Mouse (Mus musculus) MEL (cell line): Measurements from ENCODE around the gene Cfl2. TPM values are rescaled to one million over a fixed set of nuclear protein-coding genes. Genes with fewer than 3 reads are reported as not detected.
A peak's percentile ranks its signal among the peaks of the same experiment; 100 is the strongest.

Experiments used
- DNase-seq: peaks from one replicate; pipeline ENCODE4 v3.0.0; 2011; ENCODE audit warnings: low read depth, low spot score
- H3K27ac ChIP-seq: 2 replicates; pipeline ENCODE4 v1.5.1; 2012; ENCODE audit warnings: low read depth, mild to moderate bottlenecking, control low read depth, low read length, moderate library complexity; ENCODE audit not compliant: control insufficient read depth
- H3K27me3 ChIP-seq, 2 experiments: fragments of 150-350 bp in 1 of 2; sonication (generic) in 1 of 2; 2 replicates each; pipeline ENCODE4 v1.6.1; 2012; ENCODE audit warnings: low read length in 2 of 2, mild to moderate bottlenecking in 2 of 2, improper control_type of control experiment in 1 of 2, moderate library complexity in 1 of 2; ENCODE audit not compliant: insufficient read depth in 2 of 2, control insufficient read depth in 1 of 2
- H3K36me3 ChIP-seq, 2 experiments: 2 replicates each; pipeline ENCODE4 v1.6.1; 2012 to 2014; ENCODE audit warnings: low read length in 2 of 2, improper control_type of control experiment in 1 of 2, inconsistent platforms in 1 of 2, mild to moderate bottlenecking in 1 of 2; ENCODE audit not compliant: insufficient read depth in 2 of 2, control insufficient read depth in 1 of 2
- H3K4me1 ChIP-seq, 2 experiments: fragments of 150-350 bp in 1 of 2; sonication (generic) in 1 of 2; 2 replicates each; pipeline ENCODE4 v1.6.1; 2012; ENCODE audit warnings: low read length in 2 of 2, improper control_type of control experiment in 1 of 2, mild to moderate bottlenecking in 1 of 2; ENCODE audit not compliant: insufficient read depth in 2 of 2, control insufficient read depth in 1 of 2
- H3K4me3 ChIP-seq, 2 experiments: fragments of 150-350 bp in 1 of 2; sonication (generic) in 1 of 2; 2 replicates each; pipeline ENCODE4 v1.5.1; 2012; ENCODE audit warnings: low read depth in 2 of 2, low read length in 2 of 2, mild to moderate bottlenecking in 2 of 2, moderate library complexity in 2 of 2, control low read depth in 1 of 2, improper control_type of control experiment in 1 of 2; ENCODE audit not compliant: control insufficient read depth in 1 of 2, insufficient read depth in 1 of 2
- H3K79me2 ChIP-seq: 2 replicates; pipeline ENCODE4 v1.6.1; 2012; ENCODE audit warnings: mild to moderate bottlenecking, low read length, moderate library complexity; ENCODE audit not compliant: control insufficient read depth, poor library complexity, insufficient read depth
- H3K9ac ChIP-seq: 2 replicates; pipeline ENCODE4 v1.6.1; 2012; ENCODE audit warnings: low read depth, mild to moderate bottlenecking, control low read depth, low read length, moderate library complexity; ENCODE audit not compliant: control insufficient read depth, poor library complexity, severe bottlenecking
- H3K9me3 ChIP-seq: fragments of 150-350 bp; sonication (generic); replicated peaks from 2 replicates; pipeline ENCODE4 v1.6.1; 2012; ENCODE audit warnings: mild to moderate bottlenecking, low read length, improper control_type of control experiment, moderate library complexity; ENCODE audit not compliant: insufficient read depth
- BHLHE40 ChIP-seq: IDR thresholded peaks from 2 replicates; pipeline ENCODE4 v1.6.1; 2012; ENCODE audit warnings: low read depth, mild to moderate bottlenecking, inconsistent platforms, low read length, improper control_type of control experiment, borderline replicate concordance
- CHD1 ChIP-seq: IDR thresholded peaks from 2 replicates; pipeline ENCODE4 v1.6.1; 2012; ENCODE audit warnings: low read depth, mild to moderate bottlenecking, inconsistent platforms, low read length, improper control_type of control experiment
- CHD2 ChIP-seq: IDR thresholded peaks from 2 replicates; pipeline ENCODE4 v1.6.1; 2011; ENCODE audit warnings: low read length, improper control_type of control experiment
- CTCF ChIP-seq, 3 experiments: IDR thresholded peaks in 2 of 3; conservative IDR thresholded peaks in 1 of 3; 2 replicates each; pipeline ENCODE4 v1.5.1; 2011 to 2012; ENCODE audit warnings: low read length in 3 of 3, low read depth in 2 of 3, mild to moderate bottlenecking in 2 of 3, improper control_type of control experiment in 1 of 3, inconsistent platforms in 1 of 3, mixed read lengths in 1 of 3, moderate library complexity in 1 of 3; ENCODE audit not compliant: control insufficient read depth in 1 of 3, insufficient read depth in 1 of 3, poor library complexity in 1 of 3, severe bottlenecking in 1 of 3
- E2F4 ChIP-seq: IDR thresholded peaks from 2 replicates; pipeline ENCODE4 v1.6.1; 2011; ENCODE audit warnings: low read depth, low read length, improper control_type of control experiment, borderline replicate concordance
- ELF1 ChIP-seq: IDR thresholded peaks from 2 replicates; pipeline ENCODE4 v1.6.1; 2014; ENCODE audit warnings: low read depth, mild to moderate bottlenecking, inconsistent platforms, low read length, improper control_type of control experiment, moderate library complexity
- EP300 ChIP-seq, 2 experiments: IDR thresholded peaks; 2 replicates each; pipeline ENCODE4 v1.6.1; 2011; ENCODE audit warnings: improper control_type of control experiment in 2 of 2, low read length in 2 of 2, low read depth in 1 of 2, mild to moderate bottlenecking in 1 of 2
- GABPA ChIP-seq: IDR thresholded peaks from 2 replicates; pipeline ENCODE4 v1.6.1; 2012; ENCODE audit warnings: low read depth, mild to moderate bottlenecking, inconsistent platforms, low read length, improper control_type of control experiment, moderate library complexity
- GATA1 ChIP-seq: IDR thresholded peaks from 2 replicates; pipeline ENCODE4 v1.6.1; 2011; ENCODE audit warnings: low read depth, low read length, improper control_type of control experiment
- HCFC1 ChIP-seq: IDR thresholded peaks from 2 replicates; pipeline ENCODE4 v1.6.1; 2012; ENCODE audit warnings: low read depth, mild to moderate bottlenecking, inconsistent platforms, low read length, improper control_type of control experiment, moderate library complexity
- JUND ChIP-seq: IDR thresholded peaks from 2 replicates; pipeline ENCODE4 v1.6.1; 2011; ENCODE audit warnings: low read depth, mild to moderate bottlenecking, improper control_type of control experiment, low read length
- KAT2A ChIP-seq: conservative IDR thresholded peaks from 2 replicates; pipeline ENCODE4 v1.6.1; 2012; ENCODE audit warnings: low read depth, low read length, improper control_type of control experiment, inconsistent platforms
- MAFK ChIP-seq: IDR thresholded peaks from 2 replicates; pipeline ENCODE4 v1.6.1; 2011; ENCODE audit warnings: low read depth, mild to moderate bottlenecking, low read length, improper control_type of control experiment, borderline replicate concordance
- MAX ChIP-seq: IDR thresholded peaks from 2 replicates; pipeline ENCODE4 v1.6.1; 2011; ENCODE audit warnings: low read length, improper control_type of control experiment
- MAZ ChIP-seq: IDR thresholded peaks from 2 replicates; pipeline ENCODE4 v1.6.1; 2012; ENCODE audit warnings: low read depth, mild to moderate bottlenecking, inconsistent platforms, low read length, improper control_type of control experiment
- MEF2A ChIP-seq: IDR thresholded peaks from 2 replicates; pipeline ENCODE4 v1.6.1; 2014; ENCODE audit warnings: low read depth, mild to moderate bottlenecking, inconsistent platforms, low read length, improper control_type of control experiment; ENCODE audit not compliant: poor library complexity, insufficient replicate concordance, severe bottlenecking; ENCODE audit errors: extremely low read depth
- MYC ChIP-seq: IDR thresholded peaks from 2 replicates; pipeline ENCODE4 v1.6.1; 2011; ENCODE audit warnings: low read depth, mild to moderate bottlenecking, low read length, improper control_type of control experiment, moderate library complexity
- POLR2A ChIP-seq, 2 experiments: IDR thresholded peaks; 2 replicates each; pipeline ENCODE4 v1.6.1; 2011 to 2012; ENCODE audit warnings: low read length in 2 of 2, mild to moderate bottlenecking in 2 of 2, control low read depth in 1 of 2, improper control_type of control experiment in 1 of 2, low read depth in 1 of 2, moderate library complexity in 1 of 2; ENCODE audit not compliant: control insufficient read depth in 1 of 2, insufficient read depth in 1 of 2, poor library complexity in 1 of 2
- POLR2AphosphoS2 ChIP-seq: IDR thresholded peaks from 2 replicates; pipeline ENCODE4 v1.6.1; 2011; ENCODE audit warnings: low read length, improper control_type of control experiment
- POLR2AphosphoS5 ChIP-seq: IDR thresholded peaks from 2 replicates; pipeline ENCODE4 v1.6.1; 2012; ENCODE audit warnings: low read depth, borderline replicate concordance, mild to moderate bottlenecking, inconsistent platforms, low read length, moderate library complexity, mixed read lengths
- RAD21 ChIP-seq: IDR thresholded peaks from 2 replicates; pipeline ENCODE4 v1.6.1; 2011; ENCODE audit warnings: mild to moderate bottlenecking, low read depth, low read length, improper control_type of control experiment
- SIN3A ChIP-seq: IDR thresholded peaks from 2 replicates; pipeline ENCODE4 v1.6.1; 2012; ENCODE audit warnings: low read length, improper control_type of control experiment, inconsistent platforms
- TAL1 ChIP-seq: IDR thresholded peaks from 2 replicates; pipeline ENCODE4 v1.6.1; 2012; ENCODE audit warnings: mild to moderate bottlenecking, inconsistent platforms, low read length, moderate library complexity, mixed read lengths
- TBP ChIP-seq: IDR thresholded peaks from 2 replicates; pipeline ENCODE4 v1.8.0; 2011; ENCODE audit warnings: low read depth, low read length, improper control_type of control experiment
- TCF12 ChIP-seq: IDR thresholded peaks from 2 replicates; pipeline ENCODE4 v1.6.1; 2014; ENCODE audit warnings: low read depth, mild to moderate bottlenecking, inconsistent platforms, low read length, improper control_type of control experiment, moderate library complexity
- UBTF ChIP-seq: IDR thresholded peaks from 2 replicates; pipeline ENCODE4 v1.6.1; 2012; ENCODE audit warnings: low read depth, mild to moderate bottlenecking, inconsistent platforms, low read length, improper control_type of control experiment, moderate library complexity, borderline replicate concordance; ENCODE audit not compliant: insufficient read depth
- USF1 ChIP-seq: IDR thresholded peaks from 2 replicates; pipeline ENCODE4 v1.6.1; 2014; ENCODE audit warnings: low read depth, mild to moderate bottlenecking, inconsistent platforms, low read length, improper control_type of control experiment, moderate library complexity
- USF2 ChIP-seq, 2 experiments: IDR thresholded peaks; 2 replicates each; pipeline ENCODE4 v1.6.1; 2011 to 2012; ENCODE audit warnings: improper control_type of control experiment in 2 of 2, low read length in 2 of 2, borderline replicate concordance in 1 of 2, inconsistent platforms in 1 of 2, low read depth in 1 of 2, mild to moderate bottlenecking in 1 of 2; ENCODE audit not compliant: insufficient read depth in 1 of 2
- ZKSCAN1 ChIP-seq: IDR thresholded peaks from 2 replicates; pipeline ENCODE4 v1.6.1; 2012; ENCODE audit warnings: low read depth, mild to moderate bottlenecking, inconsistent platforms, low read length, improper control_type of control experiment, moderate library complexity
- ZMIZ1 ChIP-seq: IDR thresholded peaks from 2 replicates; pipeline ENCODE4 v1.6.1; 2012; ENCODE audit warnings: low read depth, mild to moderate bottlenecking, inconsistent platforms, low read length, improper control_type of control experiment, moderate library complexity
- ZNF384 ChIP-seq: IDR thresholded peaks from 2 replicates; pipeline ENCODE4 v1.6.1; 2012; ENCODE audit warnings: low read depth, mild to moderate bottlenecking, inconsistent platforms, low read length, improper control_type of control experiment
- polyA plus RNA-seq, 2 experiments: library from polyadenylated mRNA; stranded (reverse) in 1 of 2; unstranded in 1 of 2; fragments of >175 nt in 1 of 2; fragments of >200 nt in 1 of 2; gene quantifications; 2 replicates each; pipeline versions ENCODE4 v1.2.1 to v1.2.4; 2012; ENCODE audit warnings: low replicate concordance in 2 of 2, low read depth in 1 of 2; ENCODE audit not compliant: insufficient read length in 2 of 2, insufficient read depth in 1 of 2, missing spikeins in 1 of 2
- total RNA-seq: library from RNA; depleted of rRNA; stranded (reverse); fragments of 300-350 nt; gene quantifications from 2 replicates; pipeline ENCODE4 v1.2.3, GENCODE M21; 2012

Gene Cfl2
- total and polyA plus RNA-seq, 3 experiments = 5.7 to 8.8 TPM; not detected in 1

DNA sequence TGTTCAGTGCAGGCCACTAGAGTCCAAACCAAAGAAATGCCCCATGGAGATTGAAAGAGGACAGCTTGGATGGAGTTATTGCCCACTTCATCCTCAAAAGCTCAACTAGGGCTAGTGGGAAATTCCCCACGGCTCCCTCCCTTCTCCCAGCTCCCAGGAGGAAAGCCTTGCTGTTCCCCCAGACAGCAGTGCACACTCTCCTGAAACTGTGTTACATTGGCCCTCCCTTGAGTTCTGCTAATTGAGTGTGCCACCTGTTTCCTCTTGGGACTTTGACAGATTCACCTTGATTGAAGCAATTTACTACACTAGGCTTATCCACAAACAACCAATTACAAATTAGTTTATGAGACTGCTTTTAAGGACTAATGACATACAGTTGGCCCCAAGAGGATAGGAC is 34.6 kb downstream of the Cfl2 start:
- H3K36me3 ChIP-seq = peaks cover 0 to 11% of the 10 kb centered on the region in 2 experiments; a peak in 2 of 4 replicates

DNA sequence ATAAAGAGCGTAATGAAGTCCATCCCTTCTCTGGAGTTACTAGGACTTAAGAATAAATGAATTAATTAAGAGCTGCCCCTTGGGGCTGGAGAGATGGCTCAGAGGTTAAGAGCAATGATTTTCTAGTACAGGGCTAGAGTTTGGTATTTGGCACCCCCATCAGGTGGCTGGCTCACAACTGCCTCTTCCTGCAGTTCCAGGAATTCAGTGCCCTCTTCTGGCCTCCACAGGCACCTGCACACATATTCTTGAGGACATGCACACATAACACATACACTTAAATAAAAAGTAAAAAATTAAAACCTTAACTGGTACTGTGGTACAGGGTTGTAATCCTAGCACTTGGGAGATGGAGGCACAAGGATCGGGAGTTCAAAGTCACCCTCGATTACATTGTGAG is 37.5 kb downstream of the Cfl2 start:
- H3K79me2 ChIP-seq = no peaks in the 10 kb centered on the region; the same call in 1 of the 2 replicates
- H3K27ac ChIP-seq = no peak overlapping the region
- no peaks in the 10 kb centered on the region for H3K9me3 ChIP-seq
- H3K4me3 ChIP-seq = no peak overlapping the region
- H3K36me3 ChIP-seq = peaks cover 0 to 32% of the 10 kb centered on the region in 2 experiments; a peak in 2 of 4 replicates
- H3K27me3 ChIP-seq = no peaks in the 10 kb centered on the region
- peak; percentile 79 for DNase-seq
- no peak overlapping the region for H3K9ac ChIP-seq
- peaks cover 3 to 23% of the 10 kb centered on the region in 2 experiments for H3K4me1 ChIP-seq
- no peak for TF ChIP-seq TCF12
- TF ChIP-seq GATA1 = no peak
- no peak for TF ChIP-seq UBTF
- no peak for TF ChIP-seq USF1
- TF ChIP-seq CTCF (IDR thresholded peaks at IDR 0.05 in 2 of 3, conservative IDR thresholded peaks at IDR 0.05 in 1 of 3; ENCODE audit: control insufficient read depth in 1 of 3, insufficient read depth in 1 of 3, low read depth in 2 of 3, low read length in 3 of 3, poor library complexity in 1 of 3, severe bottlenecking in 1 of 3) = peak; percentile 63 to 97 (median 81)
- no peak for TF ChIP-seq CHD1
- no peak for TF ChIP-seq ZMIZ1
- TF ChIP-seq EP300 (IDR thresholded peaks at IDR 0.05; ENCODE audit: low read depth in 1 of 2, low read length in 2 of 2) = no peak
- TF ChIP-seq MAZ = no peak
- no peak for TF ChIP-seq MEF2A
- peak; percentile 79 for TF ChIP-seq RAD21
- no peak for TF ChIP-seq KAT2A
- no peak for TF ChIP-seq HCFC1
- no peak for TF ChIP-seq TAL1
- TF ChIP-seq POLR2AphosphoS2 = no peak
- TF ChIP-seq USF2 (IDR thresholded peaks at IDR 0.05; ENCODE audit: borderline replicate concordance in 1 of 2, insufficient read depth in 1 of 2, low read depth in 1 of 2, low read length in 2 of 2) = no peak
- peak; percentile 36; the same call in 1 of the 2 replicates for TF ChIP-seq SIN3A
- no peak for TF ChIP-seq BHLHE40
- TF ChIP-seq JUND = no peak
- no peak for TF ChIP-seq CHD2
- no peak for TF ChIP-seq E2F4
- TF ChIP-seq MYC = no peak
- no peak for TF ChIP-seq GABPA
- TF ChIP-seq TBP = no peak
- TF ChIP-seq MAFK = no peak
- TF ChIP-seq MAX = no peak
- TF ChIP-seq POLR2A (IDR thresholded peaks at IDR 0.05; ENCODE audit: control insufficient read depth in 1 of 2, insufficient read depth in 1 of 2, low read depth in 1 of 2, low read length in 2 of 2, poor library complexity in 1 of 2) = no peak

More for the DNA sequence above, 34.6 kb downstream of the Cfl2 start:
- H3K27ac ChIP-seq = no peak overlapping the region
- H3K79me2 ChIP-seq = no peaks in the 10 kb centered on the region
- no peak overlapping the region for H3K9ac ChIP-seq
- H3K27me3 ChIP-seq = no peaks in the 10 kb centered on the region
- H3K4me1 ChIP-seq = peaks cover 0 to 7% of the 10 kb centered on the region in 2 experiments; a peak in 2 of 4 replicates
- H3K4me3 ChIP-seq = no peak overlapping the region
- TF ChIP-seq MAX = no peak
- no peak for TF ChIP-seq HCFC1
- no peak for TF ChIP-seq RAD21
- TF ChIP-seq GABPA = no peak
- no peak for TF ChIP-seq SIN3A
- no peak for TF ChIP-seq MAZ
- TF ChIP-seq BHLHE40 = no peak
- no peak for TF ChIP-seq MYC
- TF ChIP-seq POLR2AphosphoS5 = no peak
- no peak for TF ChIP-seq ZNF384
- TF ChIP-seq ELF1 = no peak
- TF ChIP-seq USF1 = no peak
- no peak for TF ChIP-seq ZKSCAN1
- no peak for TF ChIP-seq KAT2A
- no peaks in the 10 kb centered on the region for H3K9me3 ChIP-seq
- no peak for DNase-seq
